Mouse (Mus musculus) layer of hippocampus, adult 11-12 months (tissue): ENCODE results near the gene Sgms2.

Experiments used
- DNase-seq: peaks from one replicate; pipeline ENCODE4 v3.0.0; 2022; ENCODE audit warnings: low spot score

Sgms2 gene

GRCm38 (mm10) chr3:131303320-131303714 is 187.9 kb downstream of the Sgms2 start:
- DNase-seq = no peak

- DNase-seq = peak; percentile 91
These were observed 188.5 kb downstream of the Sgms2 start, which contains the start of gene Cyp2u1 for GRCm38 (mm10) chr3:131302452-131303319. TSS of gene Cyp2u1 (minus strand) at chr3:131303227.

- no peak for DNase-seq
These were observed 191.3 kb downstream of the Sgms2 start for GRCm38 (mm10) chr3:131299908-131300307.

- no peak for DNase-seq
These were observed 192.1 kb downstream of the Sgms2 start for GRCm38 (mm10) chr3:131299078-131299477.

- no peak for DNase-seq
These were observed 194.3 kb downstream of the Sgms2 start for GRCm38 (mm10) chr3:131296893-131297292.

- no peak for DNase-seq
These were observed 195.6 kb downstream of the Sgms2 start for GRCm38 (mm10) chr3:131295513-131296200.

GRCm38 (mm10) chr3:131294503-131294902 is 196.7 kb downstream of the Sgms2 start:
- no peak for DNase-seq

- DNase-seq = no peak
These were observed 198.3 kb downstream of the Sgms2 start for GRCm38 (mm10) chr3:131292959-131293358.

- DNase-seq = no peak
These were observed 198.9 kb downstream of the Sgms2 start for GRCm38 (mm10) chr3:131292349-131292748.

- no peak for DNase-seq
These were observed 199.3 kb downstream of the Sgms2 start for GRCm38 (mm10) chr3:131291890-131292289.

GRCm38 (mm10) chr3:131274151-131274550 is 217.1 kb downstream of the Sgms2 start:
- no peak for DNase-seq

- no peak for DNase-seq
These were observed 218.7 kb downstream of the Sgms2 start for GRCm38 (mm10) chr3:131272374-131273100.

- peak; percentile 83 for DNase-seq
These were observed 219.4 kb downstream of the Sgms2 start, which contains the start of gene Hadh for GRCm38 (mm10) chr3:131271559-131272373. TSS of gene Hadh (minus strand) at chr3:131272101.

GRCm38 (mm10) chr3:131271157-131271556 is 220.1 kb downstream of the Sgms2 start:
- no peak for DNase-seq

- DNase-seq = no peak
These were observed 220.8 kb downstream of the Sgms2 start for GRCm38 (mm10) chr3:131270381-131270780.
